ENCODE assay signal across 8 mouse cellular contexts in genomic region chr10:29803915-29804545, GRCm38 (mm10).
DNase-seq lines count a peak whose midpoint lies in the region; ATAC-seq and TF ChIP-seq lines count a peak whose summit lies in the region.

No protein-coding gene starts in this region.

- no peaks in the 10 kb centered on the region for H3K9me3 ChIP-seq in heart, embryonic 12.5 days (replicated peaks)
- no peaks in the 10 kb centered on the region for H3K9me3 ChIP-seq in forebrain, embryonic 14.5 days (replicated peaks; ENCODE audit: control insufficient read depth, low read length)
- H3K9me3 ChIP-seq in neural tube, embryonic 12.5 days, result no peaks in the 10 kb centered on the region

- H3K4me3 ChIP-seq in heart, embryonic 12.5 days, result no peak overlapping the region
- H3K4me3 ChIP-seq in forebrain, embryonic 14.5 days (ENCODE audit: low read depth, low read length), result no peak overlapping the region
- no peak overlapping the region for H3K4me3 ChIP-seq in liver, adult 2 months (ENCODE audit: insufficient read depth, low read depth, low read length)
- no peak overlapping the region for H3K4me3 ChIP-seq in neural tube, embryonic 12.5 days

- no peak for TF ChIP-seq POLR2A in liver, adult 2 months (IDR thresholded peaks at IDR 0.05; ENCODE audit: extremely low read depth, insufficient read depth, low read length)

- 43% methylated on average over 6 of the region's 6 CpGs for WGBS in heart, embryonic 12.5 days
- 43% methylated on average over 6 of the region's 6 CpGs for WGBS in forebrain, embryonic 14.5 days
- 40% methylated on average over 6 of the region's 6 CpGs for WGBS in liver, adult 2 months
- WGBS in neural tube, embryonic 12.5 days, result 46% methylated on average over 6 of the region's 6 CpGs

- no peak overlapping the region for H3K4me2 ChIP-seq in heart, embryonic 12.5 days
- no peak overlapping the region for H3K4me2 ChIP-seq in forebrain, embryonic 14.5 days (ENCODE audit: low read length)
- H3K4me2 ChIP-seq in neural tube, embryonic 12.5 days (replicated peaks), result no peak overlapping the region

- no peak for ATAC-seq in heart, embryonic 12.5 days (ENCODE audit: insufficient number of reproducible peaks, low FRiP score)
- peak; percentile 85 for ATAC-seq in forebrain, embryonic 14.5 days
- 0 out of 2 replicates have a peak, but pooled peaks have one; percentile 76 for ATAC-seq in neural tube, embryonic 12.5 days (ENCODE audit: low FRiP score, low read depth)

- peak; percentile 44 to 62 for DNase-seq in heart, postnatal 10 days
- DNase-seq in c-Kit-positive CD71-negative TER-119-negative erythroid progenitor cells, embryonic 14.5 days (ENCODE audit: low read depth), result peak; percentile 32
- DNase-seq in forebrain, embryonic 14.5 days (ENCODE audit: low spot score), result peak; percentile 72
- DNase-seq in kidney, adult 9 months, result peak; percentile 50
- DNase-seq in liver, adult 2 months (ENCODE audit: extremely low read depth, low read depth, low spot score), result peak; percentile 30
- no peak for DNase-seq in natural killer cell, adult 2 months (ENCODE audit: low spot score in 2 of 2)

- TF ChIP-seq CTCF in liver, adult 2 months (IDR thresholded peaks at IDR 0.05; ENCODE audit: low read depth, low read length), result peak; percentile 56

- no peaks in the 10 kb centered on the region for H3K27me3 ChIP-seq in heart, embryonic 12.5 days (replicated peaks)
- no peaks in the 10 kb centered on the region for H3K27me3 ChIP-seq in forebrain, embryonic 14.5 days (replicated peaks; ENCODE audit: control insufficient read depth, insufficient read depth, low read length)
- no peaks in the 10 kb centered on the region for H3K27me3 ChIP-seq in liver, adult 2 months (ENCODE audit: control insufficient read depth, insufficient read depth, low read length)
- no peaks in the 10 kb centered on the region for H3K27me3 ChIP-seq in neural tube, embryonic 12.5 days (replicated peaks)

- no peaks in the 10 kb centered on the region for H3K36me3 ChIP-seq in heart, embryonic 12.5 days
- H3K36me3 ChIP-seq in forebrain, embryonic 14.5 days (ENCODE audit: control insufficient read depth, insufficient read depth, low read length), result no peaks in the 10 kb centered on the region
- no peaks in the 10 kb centered on the region for H3K36me3 ChIP-seq in liver, adult 2 months (ENCODE audit: control insufficient read depth, insufficient read depth, low read length)
- H3K36me3 ChIP-seq in neural tube, embryonic 12.5 days, result no peaks in the 10 kb centered on the region

- H3K27ac ChIP-seq in heart, embryonic 12.5 days (ENCODE audit: poor library complexity, severe bottlenecking), result no peak overlapping the region
- no peak overlapping the region for H3K27ac ChIP-seq in forebrain, embryonic 14.5 days (ENCODE audit: low read depth, low read length)
- no peak overlapping the region for H3K27ac ChIP-seq in liver, adult 2 months (replicated peaks; ENCODE audit: insufficient read depth, low read depth, low read length)
- H3K27ac ChIP-seq in neural tube, embryonic 12.5 days, result no peak overlapping the region

- H3K9ac ChIP-seq in heart, embryonic 12.5 days, result no peak overlapping the region
- H3K9ac ChIP-seq in forebrain, embryonic 14.5 days (ENCODE audit: low read length), result no peak overlapping the region
- H3K9ac ChIP-seq in liver, adult 2 months (ENCODE audit: low read depth, low read length), result no peak overlapping the region
- no peak overlapping the region for H3K9ac ChIP-seq in neural tube, embryonic 12.5 days

- no peaks in the 10 kb centered on the region for H3K79me2 ChIP-seq in liver, adult 2 months (ENCODE audit: control insufficient read depth, insufficient read depth, low read length)

- intact Hi-C loops in heart, postnatal 10 days (cut with DNase I), result loop anchor here (2.0 kb wide), 1 partner anchor 271 kb away; no protein-coding TSS in a partner anchor

- H3K4me1 ChIP-seq in heart, embryonic 12.5 days (replicated peaks), result 0 out of 2 replicates have a peak, but pooled peaks cover 4% of the 10 kb centered on the region
- H3K4me1 ChIP-seq in forebrain, embryonic 14.5 days (ENCODE audit: control insufficient read depth, insufficient read depth, low read length), result no peaks in the 10 kb centered on the region
- H3K4me1 ChIP-seq in liver, adult 2 months (ENCODE audit: control insufficient read depth, insufficient read depth, low read length), result no peaks in the 10 kb centered on the region
- H3K4me1 ChIP-seq in neural tube, embryonic 12.5 days, result no peaks in the 10 kb centered on the region

Comparison
In these comparisons a context has a peak if more than half of its experiments do, and no peak if none do; other contexts are left out.
1. DNase-seq: peak in heart, postnatal 10 days (2 of 2), c-Kit-positive CD71-negative TER-119-negative erythroid progenitor cells, embryonic 14.5 days (single experiment), forebrain, embryonic 14.5 days (single experiment), kidney, adult 9 months (single experiment) and liver, adult 2 months (single experiment); none in natural killer cell, adult 2 months (0 of 2).